Mouse (Mus musculus) adrenal gland, postnatal 36 days (tissue): Measurements from ENCODE around the gene Ercc4. TPM values are rescaled to one million over a fixed set of nuclear protein-coding genes. Genes with fewer than 3 reads are reported as not detected.

Source experiments
- DNase-seq, 2 experiments: peaks; one replicate each; pipeline ENCODE4 v3.0.0; 2021; ENCODE audit warnings: mixed read lengths in 1 of 2
- total RNA-seq, 2 experiments: library from RNA; stranded (reverse); gene quantifications; 2 replicates each; pipeline ENCODE4 v1.2.3; 2021

The Ercc4 gene
- total RNA-seq, 2 experiments from 2014 or later, result 15.1 to 16.3 TPM

DNA sequence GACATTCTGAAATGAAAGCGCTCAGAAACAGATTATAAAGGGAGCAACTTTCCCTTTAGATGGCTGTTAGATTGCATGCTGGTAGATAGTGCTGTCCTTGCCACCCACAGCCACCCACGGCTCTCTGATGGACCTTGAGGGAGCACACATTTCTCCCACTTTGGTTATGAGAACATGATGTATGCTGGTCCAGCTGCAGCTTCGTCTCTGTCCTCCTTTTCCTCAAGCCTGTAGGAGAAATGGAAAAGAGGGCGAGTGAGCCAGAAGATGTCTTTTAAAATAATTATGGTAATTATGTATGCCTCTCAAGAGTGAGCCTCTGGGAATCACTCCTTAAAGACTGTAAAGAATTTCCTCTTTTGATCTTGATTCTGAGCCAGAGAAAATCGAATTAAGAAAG is 87.1 kb downstream of the Ercc4 start:
- peak in 1 of 2 experiments; percentile 22 for DNase-seq

DNA sequence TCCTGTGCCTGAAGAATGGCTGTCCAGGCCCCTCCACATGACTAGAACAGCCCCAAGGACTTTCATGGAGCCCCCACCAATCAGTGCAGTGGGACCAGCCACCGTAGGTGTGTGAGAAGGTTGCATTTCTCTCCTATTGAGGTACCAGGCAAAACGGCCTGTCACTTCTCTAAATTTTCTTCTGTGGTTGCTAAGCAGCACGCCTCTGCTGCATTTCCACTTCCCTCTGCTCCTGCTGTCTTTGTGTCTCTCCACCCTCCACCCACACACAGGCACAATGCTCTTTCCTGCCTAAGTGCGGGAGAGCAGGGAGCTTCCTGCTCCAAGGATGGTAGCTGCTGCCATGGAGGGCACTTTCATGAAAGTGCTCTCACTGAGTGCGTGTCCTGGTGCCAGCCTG is 87.8 kb downstream of the Ercc4 start:
- peak in 1 of 2 experiments; percentile 13 for DNase-seq

- no peak for DNase-seq
Measured at GRCm38 (mm10) chr16:13199204-13199603, 89.7 kb downstream of the Ercc4 start.

Other genes with a start within 250 kb of the Ercc4 start
- gene Mrtfb, start 146.8 kb downstream of the Ercc4 start, total RNA-seq, result 10 to 100 TPM; 32.7 to 32.9 TPM